Mouse (Mus musculus) limb, embryonic 15.5 days (tissue): Measurements from ENCODE around the gene Bbs2. TPM values are rescaled to one million over a fixed set of nuclear protein-coding genes. Genes with fewer than 3 reads are reported as not detected.
"Not testable (repeated sequence)": the region's sequence is repeated elsewhere in the genome, so short reads cannot be mapped to it uniquely, and the experiment has no call there.

Experiments used
- ATAC-seq: fragments of 200-750 bp; cut with Nextera tagmentation; 2 replicates; pipeline ENCODE4 v1.8.0; 2017; ENCODE audit warnings: low read depth, moderate TSS enrichment; ENCODE audit not compliant: insufficient number of reproducible peaks, low FRiP score, low TSS enrichment
- H3K27ac ChIP-seq: fragments of 300-500 bp; sonication (generic); 2 replicates; pipeline ENCODE4 v1.5.1; 2015; ENCODE audit warnings: moderate library complexity, mild to moderate bottlenecking, inconsistent platforms
- H3K27me3 ChIP-seq: fragments of 300-500 bp; sonication (generic); 2 replicates; pipeline ENCODE4 v1.6.1; 2015; ENCODE audit warnings: inconsistent platforms
- H3K36me3 ChIP-seq: fragments of 300-500 bp; sonication (generic); 2 replicates; pipeline ENCODE4 v1.6.1; 2015; ENCODE audit warnings: inconsistent platforms
- H3K4me1 ChIP-seq: fragments of 300-500 bp; sonication (generic); 2 replicates; pipeline ENCODE4 v1.6.1; 2015; ENCODE audit warnings: inconsistent platforms
- H3K4me2 ChIP-seq: fragments of 300-500 bp; sonication (generic); 2 replicates; pipeline ENCODE4 v1.6.1; 2015; ENCODE audit warnings: mild to moderate bottlenecking, inconsistent platforms
- H3K4me3 ChIP-seq: fragments of 300-500 bp; sonication (generic); 2 replicates; pipeline ENCODE4 v1.5.1; 2015; ENCODE audit warnings: mild to moderate bottlenecking, inconsistent platforms
- H3K9ac ChIP-seq: fragments of 300-500 bp; sonication (generic); 2 replicates; pipeline ENCODE4 v1.6.1; 2015; ENCODE audit warnings: inconsistent platforms
- H3K9me3 ChIP-seq: fragments of 300-500 bp; sonication (generic); 2 replicates; pipeline ENCODE4 v1.6.1; 2016; ENCODE audit warnings: inconsistent platforms
- WGBS: fragments of 180-500 bp; shearing (Covaris S2); methylation state at CpG from one replicate; pipeline ENCODE4 v1.1.7; 2015; 5-methylcytosine and 5-hydroxymethylcytosine counted together
- polyA plus RNA-seq: library from polyadenylated mRNA; unstranded; fragments of >200 nt; fragmentation: Nextera tagmentation; extraction: Ambion mirVana; gene quantifications from 2 replicates; pipeline ENCODE4 v1.2.1, GENCODE M21; 2015

Gene Bbs2
- polyA plus RNA-seq: 10.4 TPM in 2 replicates

DNA sequence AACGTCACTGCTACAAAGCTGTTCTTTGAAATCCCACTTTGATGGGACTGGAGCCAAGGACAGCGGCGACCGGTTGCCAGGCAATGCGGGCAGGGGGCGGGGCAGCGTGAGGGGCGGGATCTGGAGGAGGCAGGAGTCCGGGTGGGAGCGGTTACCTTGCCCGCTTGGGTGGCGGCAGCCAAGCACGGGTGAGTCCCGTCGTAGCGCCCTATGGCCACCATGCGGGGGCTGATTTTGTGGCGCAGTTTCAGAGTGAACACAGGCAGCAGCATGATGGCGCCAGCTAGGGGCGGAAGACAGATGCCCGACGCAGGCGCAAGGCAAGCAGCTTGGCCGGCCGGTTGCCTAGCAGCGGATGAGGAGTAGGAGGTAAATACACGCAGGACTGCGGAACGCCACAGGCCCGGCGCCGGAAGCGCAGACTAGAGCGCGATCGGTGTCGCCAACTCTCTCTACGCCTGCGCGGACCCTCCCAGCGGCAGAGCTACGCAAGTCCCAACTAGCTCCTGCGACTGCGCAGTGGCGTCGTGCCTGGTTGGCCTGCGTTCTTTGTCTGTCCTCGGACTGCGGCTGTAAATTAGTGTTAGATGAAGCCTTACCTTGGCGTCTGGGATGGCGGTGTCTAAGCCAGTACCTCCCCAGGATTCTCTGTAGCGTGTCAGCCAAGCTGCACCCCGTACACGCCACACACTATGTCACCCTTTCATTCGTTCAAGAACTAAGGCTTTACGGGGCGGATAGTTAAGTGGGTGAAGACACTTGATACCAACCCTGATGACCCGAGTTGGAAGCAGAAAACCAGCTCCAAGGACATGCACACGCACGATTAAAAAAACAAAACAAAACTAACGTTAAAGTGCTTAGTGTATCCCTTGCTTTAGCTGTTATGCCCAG is at the start of gene Bbs2:
Gene Bbs2, minus strand, starts transcription at position 848 of the 894 bp plus-strand sequence.
- H3K9ac ChIP-seq: peak within 1 kb of the TSS; percentile 50
- peak within 1 kb of the TSS; percentile 65 for H3K4me2 ChIP-seq
- H3K36me3 ChIP-seq: no peaks in the 10 kb centered on the region
- no peaks in the 10 kb centered on the region for H3K27me3 ChIP-seq
- 1% methylated on average over 61 of the region's 61 CpGs for WGBS
- 0 out of 2 replicates have a peak, but pooled peaks cover 2% of the 10 kb centered on the region for H3K4me1 ChIP-seq
- ATAC-seq: peak; percentile 99
- H3K27ac ChIP-seq: peak within 1 kb of the TSS; percentile 95
- H3K4me3 ChIP-seq: peak within 1 kb of the TSS; percentile 76
- no peaks in the 10 kb centered on the region for H3K9me3 ChIP-seq

DNA sequence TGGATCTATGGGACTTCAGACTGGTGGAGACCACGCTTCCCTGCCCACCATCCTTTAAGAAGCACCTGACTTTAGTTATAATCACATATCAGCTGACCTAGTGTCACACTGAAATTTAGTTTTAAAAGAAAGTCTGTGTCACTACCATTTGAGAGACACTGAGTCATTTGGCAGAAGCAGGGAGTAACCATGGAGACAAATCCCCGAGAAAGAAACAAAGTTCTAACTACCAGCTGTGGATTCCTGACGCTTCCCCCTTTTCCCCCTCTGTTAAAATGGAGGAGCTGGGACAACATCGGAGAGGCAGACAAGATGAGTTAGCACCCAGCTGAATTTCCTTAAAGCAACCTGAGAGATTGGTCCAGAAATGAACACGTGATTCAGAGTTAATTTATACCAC is 49.5 kb upstream of the Bbs2 start:
- no peak overlapping the region for H3K4me2 ChIP-seq
- H3K4me1 ChIP-seq: peaks cover 11% of the 10 kb centered on the region
- no peak overlapping the region for H3K9ac ChIP-seq
- no peak overlapping the region for H3K27ac ChIP-seq
- no peak overlapping the region for H3K4me3 ChIP-seq
- ATAC-seq: no peak
- WGBS: 40% methylated on average over 5 of the region's 5 CpGs
- no peaks in the 10 kb centered on the region for H3K36me3 ChIP-seq
- peaks cover 17% of the 10 kb centered on the region for H3K27me3 ChIP-seq
- H3K9me3 ChIP-seq: no peaks in the 10 kb centered on the region

DNA sequence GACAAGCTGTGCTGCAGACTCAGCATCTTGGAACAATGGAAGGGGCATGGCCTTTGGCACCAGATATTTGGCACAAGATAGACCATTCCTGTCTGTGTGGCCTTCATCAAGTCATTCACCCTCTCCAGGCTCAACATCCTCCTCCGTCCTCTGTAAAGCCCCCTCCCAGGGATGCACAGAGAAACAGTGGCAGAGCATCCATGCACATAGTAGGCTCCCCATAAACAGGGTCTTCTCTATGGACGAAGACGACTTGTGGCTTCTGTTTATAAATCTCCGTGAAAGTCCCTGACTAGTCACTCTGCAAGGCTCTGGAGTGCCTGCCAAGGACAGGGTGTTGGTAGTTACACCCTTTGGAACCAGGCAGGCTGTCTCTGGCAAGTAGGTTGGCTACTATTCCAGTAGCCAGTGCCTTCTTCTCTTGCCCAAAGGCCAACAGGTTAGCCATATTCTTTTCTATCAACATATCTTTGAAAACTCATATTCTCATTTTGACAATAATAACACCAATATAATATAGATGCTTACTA is 41.6 kb upstream of the Bbs2 start:
- Histone ChIP-seq H3K4me1 (no peaks in the 10 kb centered on the region), H3K4me2 (no peak overlapping the region), H3K27me3 (no peaks in the 10 kb centered on the region; the same call in 1 of the 2 replicates), H3K36me3 (no peaks in the 10 kb centered on the region), H3K9ac (no peak overlapping the region), H3K4me3 (no peak overlapping the region), H3K27ac (no peak overlapping the region), H3K9me3 (0 out of 2 replicates have a peak, but pooled peaks cover 5% of the 10 kb centered on the region)
- WGBS: 83% methylated on average over 4 of the region's 4 CpGs
- no peak for ATAC-seq

DNA sequence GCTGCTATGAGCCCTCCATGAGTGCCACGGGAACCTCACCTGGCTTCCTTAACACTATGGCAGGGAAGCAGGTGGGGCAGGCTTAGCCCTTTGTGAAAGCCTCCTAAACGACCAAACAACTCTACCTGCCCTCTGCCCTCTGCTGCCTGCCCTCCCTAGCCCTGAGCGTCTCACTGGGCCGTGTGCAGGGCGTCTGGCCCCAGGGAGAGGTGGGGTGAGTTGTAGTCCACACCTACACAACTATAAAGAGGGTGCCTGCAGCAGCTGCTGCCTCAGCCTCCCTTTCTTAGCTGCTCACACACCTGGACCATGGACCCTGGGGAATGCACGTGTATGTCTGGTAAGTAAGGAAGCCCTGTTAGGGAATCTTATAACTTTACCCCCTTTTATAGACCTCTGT is 38.2 kb upstream of the Bbs2 start, which contains the start of gene Mt4:
Gene Mt4, plus strand, starts transcription at position 265 of the 400 bp plus-strand sequence.
- WGBS: 43% methylated on average over 6 of the region's 6 CpGs
- Histone ChIP-seq H3K9me3 (0 out of 2 replicates have a peak, but pooled peaks cover 5% of the 10 kb centered on the region), H3K4me2 (no peak within 1 kb of the TSS), H3K4me3 (no peak within 1 kb of the TSS), H3K36me3 (no peaks in the 10 kb centered on the region), H3K4me1 (no peaks in the 10 kb centered on the region), H3K9ac (no peak within 1 kb of the TSS), H3K27me3 (no peaks in the 10 kb centered on the region; the same call in 1 of the 2 replicates), H3K27ac (no peak within 1 kb of the TSS)
- ATAC-seq: no peak

DNA sequence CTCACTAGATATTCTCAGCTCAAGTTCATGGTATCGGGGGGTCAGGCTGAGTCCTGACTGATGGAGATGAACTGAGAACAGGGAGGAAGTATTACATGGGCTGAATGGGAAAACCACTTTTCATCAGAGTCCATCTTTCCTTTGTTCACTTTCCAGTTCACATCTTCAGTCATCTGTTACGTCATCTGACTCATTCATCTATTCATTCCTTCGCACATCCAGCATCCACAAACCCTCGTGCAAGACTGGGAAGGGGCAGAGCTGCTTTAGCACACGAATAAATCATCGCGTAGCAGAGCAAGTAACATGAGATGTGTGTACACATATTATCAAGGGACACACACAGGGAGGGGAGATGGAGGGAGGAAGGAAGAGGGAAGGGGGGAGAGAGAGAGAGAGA is 37.5 kb upstream of the Bbs2 start:
- 78% methylated on average over 7 of the region's 7 CpGs for WGBS
- no peak for ATAC-seq
- Histone ChIP-seq H3K4me3 (no peak overlapping the region), H3K9ac (no peak overlapping the region), H3K9me3 (no peaks in the 10 kb centered on the region), H3K4me2 (no peak overlapping the region), H3K4me1 (no peaks in the 10 kb centered on the region), H3K27ac (no peak overlapping the region), H3K27me3 (no peaks in the 10 kb centered on the region; the same call in 1 of the 2 replicates), H3K36me3 (no peaks in the 10 kb centered on the region)

DNA sequence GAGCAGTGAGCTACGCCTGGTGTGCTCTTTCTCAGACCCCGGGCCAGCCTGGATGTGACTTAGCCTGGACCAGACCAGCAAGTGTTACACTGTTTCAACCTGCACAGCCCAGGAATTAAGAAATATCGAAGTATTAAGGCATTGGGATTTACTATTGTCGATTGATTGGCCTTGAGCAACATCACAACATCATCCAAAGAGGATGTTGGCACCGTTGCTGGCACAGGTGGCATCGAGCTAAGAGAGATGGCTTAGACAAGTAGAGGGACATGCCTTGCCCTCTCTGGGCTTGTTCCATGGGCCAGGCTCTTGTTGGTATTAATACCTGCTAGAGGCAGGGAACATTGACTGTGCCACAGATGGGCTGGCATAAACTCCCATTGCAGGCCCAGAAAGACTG is 36.8 kb upstream of the Bbs2 start:
- Histone ChIP-seq H3K4me2 (no peak overlapping the region), H3K27me3 (no peaks in the 10 kb centered on the region; the same call in 1 of the 2 replicates), H3K4me3 (no peak overlapping the region), H3K27ac (no peak overlapping the region), H3K4me1 (no peaks in the 10 kb centered on the region), H3K9me3 (no peaks in the 10 kb centered on the region), H3K36me3 (no peaks in the 10 kb centered on the region), H3K9ac (no peak overlapping the region)
- no peak for ATAC-seq
- 88% methylated on average over 6 of the region's 6 CpGs for WGBS

DNA sequence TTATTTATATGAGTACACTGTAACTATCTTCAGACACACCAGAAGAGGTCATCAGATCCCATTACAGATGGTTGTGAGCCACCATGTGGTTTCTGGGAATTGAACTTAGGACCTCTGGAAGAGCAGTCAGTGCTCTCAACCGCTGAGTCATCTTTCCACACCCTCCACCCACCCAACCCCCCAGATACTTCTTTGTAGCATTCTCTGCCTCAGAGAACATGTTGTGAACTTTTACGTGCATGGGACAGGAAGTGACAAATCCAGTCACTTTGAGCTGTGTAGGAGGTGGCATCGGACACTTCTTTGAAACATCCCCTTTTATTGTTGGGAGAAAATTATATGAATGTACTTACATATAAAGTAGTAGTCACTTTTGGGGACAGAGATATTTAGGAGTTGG is 35.9 kb upstream of the Bbs2 start:
- not testable (repeated sequence) for H3K4me1 ChIP-seq, H3K4me2 ChIP-seq, H3K36me3 ChIP-seq, H3K27ac ChIP-seq, H3K9me3 ChIP-seq, H3K27me3 ChIP-seq, ATAC-seq, H3K9ac ChIP-seq, H3K4me3 ChIP-seq
- WGBS: 30% methylated on average over 3 of the region's 3 CpGs

DNA sequence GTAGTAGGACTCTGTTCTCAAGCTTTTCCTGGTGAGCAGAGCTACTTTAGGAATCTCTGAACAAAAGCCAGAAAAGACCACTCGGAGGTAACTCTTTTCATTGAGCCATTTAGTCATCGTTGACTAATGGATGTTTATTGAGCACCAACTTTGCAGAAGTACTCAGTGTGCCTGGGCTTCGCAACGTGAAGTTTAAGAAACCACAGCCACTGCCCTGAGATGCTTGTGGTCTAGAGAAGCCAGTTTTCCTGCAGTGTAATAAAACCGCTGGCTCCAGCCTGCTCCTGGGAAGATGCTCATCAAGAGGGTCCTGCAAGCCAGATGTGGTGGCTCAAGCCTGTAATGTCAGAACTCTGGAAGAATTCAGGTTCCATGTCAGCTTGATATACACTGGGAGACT is 33.4 kb upstream of the Bbs2 start:
- Histone ChIP-seq H3K27me3 (no peaks in the 10 kb centered on the region), H3K9ac (no peak overlapping the region), H3K36me3 (no peaks in the 10 kb centered on the region), H3K9me3 (no peaks in the 10 kb centered on the region), H3K4me1 (no peaks in the 10 kb centered on the region), H3K4me3 (no peak overlapping the region), H3K27ac (no peak overlapping the region), H3K4me2 (no peak overlapping the region)
- 51% methylated on average over 5 of the region's 5 CpGs for WGBS
- ATAC-seq: no peak

DNA sequence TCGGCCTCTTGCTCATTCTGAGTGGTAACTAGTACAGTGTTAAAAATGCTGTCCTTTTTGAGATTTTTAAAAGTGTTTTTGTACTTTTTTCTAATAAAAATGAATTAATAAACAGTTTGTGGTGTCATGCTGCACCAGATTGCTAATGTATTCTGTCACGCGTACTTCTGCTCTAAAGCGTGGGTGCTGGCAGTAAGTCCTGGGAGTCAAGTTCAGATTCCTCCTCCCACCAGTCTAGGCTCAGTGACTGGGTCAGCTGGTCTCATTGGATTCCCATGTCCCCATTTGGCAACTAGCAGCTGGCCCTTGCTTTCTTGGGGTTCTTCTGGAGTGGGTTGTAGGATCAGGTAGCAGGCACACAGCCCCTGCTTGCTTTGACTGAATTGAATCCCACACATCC is 31.4 kb upstream of the Bbs2 start:
- Histone ChIP-seq H3K27me3 (no peaks in the 10 kb centered on the region), H3K4me3 (no peak overlapping the region), H3K4me2 (no peak overlapping the region), H3K9ac (no peak overlapping the region), H3K27ac (no peak overlapping the region), H3K9me3 (no peaks in the 10 kb centered on the region), H3K36me3 (no peaks in the 10 kb centered on the region), H3K4me1 (no peaks in the 10 kb centered on the region)
- ATAC-seq: no peak
- WGBS: 84% methylated on average over 4 of the region's 4 CpGs

DNA sequence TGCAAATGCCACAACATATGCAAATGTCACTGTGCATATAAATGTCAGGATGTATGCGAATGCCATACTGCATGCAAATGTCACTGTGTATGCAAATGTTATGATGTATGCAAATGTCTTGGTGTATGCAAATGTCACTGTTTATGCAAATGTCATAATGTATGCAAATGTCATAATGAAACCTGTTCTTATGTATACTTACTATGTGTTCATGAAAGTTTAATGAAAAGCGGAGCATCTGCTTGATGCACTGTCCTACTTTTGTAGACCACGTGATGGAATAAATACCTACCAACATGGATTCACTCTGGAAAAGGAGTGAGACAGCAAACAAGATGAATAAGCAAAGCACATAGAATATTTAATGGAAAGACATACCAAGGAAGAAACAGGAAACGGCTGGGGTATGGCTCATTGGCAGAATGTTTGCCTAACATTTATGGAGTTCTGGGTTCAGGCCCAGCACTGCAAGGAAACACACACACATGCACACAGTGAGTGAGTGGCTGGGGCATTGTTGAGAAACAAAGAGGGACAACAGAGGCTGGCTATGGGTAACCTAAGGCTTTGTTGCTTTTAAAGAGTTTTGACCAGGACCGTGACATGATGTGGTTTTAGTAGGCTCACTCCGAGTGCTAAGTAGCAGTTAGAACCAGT is 30.5 kb upstream of the Bbs2 start:
- Histone ChIP-seq H3K27me3 (no peaks in the 10 kb centered on the region), H3K4me1 (no peaks in the 10 kb centered on the region), H3K9ac (no peak overlapping the region), H3K36me3 (no peaks in the 10 kb centered on the region), H3K4me2 (no peak overlapping the region), H3K27ac (no peak overlapping the region), H3K4me3 (no peak overlapping the region), H3K9me3 (no peaks in the 10 kb centered on the region)
- WGBS: 84% methylated on average over 6 of the region's 6 CpGs
- ATAC-seq: no peak

DNA sequence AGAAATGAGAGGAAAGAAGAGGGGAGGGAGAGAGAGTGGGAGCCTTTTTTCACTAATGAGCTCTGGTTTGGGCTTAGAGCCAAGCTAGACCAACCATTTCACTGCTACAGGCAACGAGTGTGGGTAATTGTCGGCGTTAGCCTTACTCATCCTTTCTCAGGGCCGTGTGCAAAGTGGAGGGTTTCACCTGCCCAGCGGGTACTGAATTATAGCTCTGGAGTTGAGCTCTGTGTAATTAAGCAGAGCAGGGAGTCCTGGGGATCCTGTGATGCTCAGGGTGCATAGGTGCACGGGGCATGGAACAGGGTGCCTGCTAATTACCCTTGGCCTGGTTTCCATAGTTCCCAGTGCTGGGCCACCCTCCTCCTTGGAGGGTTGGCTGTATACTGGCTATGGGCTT is 29.0 kb upstream of the Bbs2 start:
- 46% methylated on average over 6 of the region's 6 CpGs for whole genome bisulfite sequencing
- no peaks in the 10 kb centered on the region for H3K36me3 ChIP-seq
- no peak overlapping the region for H3K27ac ChIP-seq

More for the DNA sequence above, 29.0 kb upstream of the Bbs2 start:
- Histone ChIP-seq H3K9me3 (no peaks in the 10 kb centered on the region), H3K4me1 (peaks cover 5% of the 10 kb centered on the region; the same call in 1 of the 2 replicates), H3K27me3 (no peaks in the 10 kb centered on the region), H3K9ac (no peak overlapping the region), H3K4me3 (no peak overlapping the region), H3K4me2 (no peak overlapping the region)
- no peak for ATAC-seq
